Mouse (Mus musculus) megakaryocyte-erythroid progenitor cell, adult 5 weeks (primary cell): ENCODE data around the gene Pgam1. TPM values are rescaled to one million over a fixed set of nuclear protein-coding genes. Genes with fewer than 3 reads are reported as not detected.

ENCODE experiments used
- polyA plus RNA-seq: library from polyadenylated mRNA; stranded (reverse); fragments of >175 nt; gene quantifications from 2 replicates; pipeline ENCODE4 v1.2.3, GENCODE M21; 2012

Pgam1 gene
- 481 and 651 TPM in 2 replicates for polyA plus RNA-seq

DNA sequence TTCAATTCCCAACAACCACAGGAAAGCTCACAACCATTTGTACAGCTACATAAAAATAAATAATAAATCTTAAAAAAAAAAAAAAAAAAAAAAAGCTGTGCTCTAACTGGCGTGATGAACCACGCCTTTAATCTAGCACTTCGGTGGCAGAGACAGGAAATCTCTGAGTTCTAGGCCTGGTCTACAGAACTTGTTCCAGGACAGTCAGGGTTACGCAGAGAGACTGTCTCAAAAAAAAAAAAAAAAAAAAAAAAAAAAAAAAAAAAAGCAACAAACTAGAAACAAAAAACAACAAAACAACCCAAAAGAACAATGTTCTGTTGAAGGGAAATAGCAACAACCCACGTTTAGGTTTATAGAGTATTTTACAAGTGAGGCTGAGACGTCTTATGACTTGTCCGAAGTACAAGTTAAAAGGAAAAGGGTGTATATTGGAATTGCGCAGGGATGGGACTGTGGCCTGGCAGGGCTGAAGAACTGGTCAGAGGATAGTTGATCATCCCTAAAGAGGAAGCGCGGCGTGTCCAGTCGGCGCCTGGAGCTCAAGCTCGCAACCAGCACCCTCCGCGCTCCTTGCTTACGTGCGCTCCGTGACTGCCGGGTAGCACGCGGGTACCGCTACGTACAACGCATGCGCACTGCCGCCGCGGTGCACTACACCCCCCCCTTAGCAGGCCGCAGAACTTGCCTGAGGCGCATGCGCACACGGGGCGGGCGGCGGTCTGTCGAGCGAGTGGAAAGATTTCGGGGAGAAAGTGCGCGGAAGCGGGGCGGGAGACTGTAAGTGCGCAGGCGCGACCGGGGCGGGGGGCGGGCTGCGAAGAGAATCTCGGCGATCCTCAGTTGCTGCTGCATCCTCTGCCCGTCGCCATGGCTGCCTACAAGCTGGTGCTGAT is at the start of gene Pgam1:
Pgam1 (plus strand) TSS at position 746 of the 896 bp plus-strand sequence.

DNA sequence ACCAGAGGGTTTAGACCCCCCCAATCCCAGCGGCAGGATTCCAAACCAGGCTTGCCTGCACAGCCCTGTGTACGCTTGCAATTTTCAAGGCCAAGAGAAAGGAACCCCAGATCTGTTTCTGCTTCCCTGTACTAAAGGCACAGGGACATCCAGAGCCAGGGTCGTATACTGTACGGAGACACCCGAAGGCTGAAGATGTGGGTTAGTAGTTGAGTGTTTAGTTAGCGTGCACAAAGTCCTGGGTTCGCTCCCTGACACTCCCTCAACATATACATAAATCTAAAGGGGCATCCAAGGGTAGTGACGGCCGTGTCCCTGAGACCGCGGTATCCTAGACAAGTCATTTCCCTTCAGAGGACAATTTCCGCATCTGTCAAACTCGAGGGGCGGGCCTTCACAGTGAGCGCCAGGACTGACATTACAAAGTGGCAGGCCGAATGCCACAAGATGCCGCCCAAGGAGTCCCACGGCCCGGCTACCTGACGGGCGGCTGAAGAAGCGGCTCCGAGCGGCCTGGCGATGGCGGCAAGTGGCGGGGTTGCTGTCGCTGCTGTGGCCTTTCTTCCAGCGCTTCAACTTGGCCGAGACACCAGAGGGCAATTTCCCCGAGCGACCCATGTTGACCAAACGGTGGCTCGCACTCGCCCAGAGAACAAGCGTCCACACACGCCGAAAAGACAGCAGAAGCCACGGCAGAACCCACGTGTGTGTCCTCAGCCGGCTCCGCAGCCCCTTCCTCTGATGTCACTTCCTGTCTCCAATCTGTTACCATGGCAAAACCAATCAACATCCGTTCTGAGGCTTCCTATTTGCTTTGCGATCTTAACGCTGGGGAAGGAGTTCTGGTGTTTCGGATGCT is 16.0 kb upstream of the Pgam1 start, which contains the start of gene Rrp12:
Rrp12 (minus strand) TSS at position 714 of the 859 bp plus-strand sequence.

GRCm38 (mm10) chr19:41933179-41934086 is 21.7 kb downstream of the Pgam1 start, which contains the start of the genes Exosc1 and Zdhhc16:
Gene Exosc1, minus strand, starts transcription at chr19:41933423.
Gene Zdhhc16, plus strand, starts transcription at chr19:41933480.

Other genes with a start within 250 kb of the Pgam1 start
- gene Slit1, start 168.3 kb upstream of the Pgam1 start, polyA plus RNA-seq: 0.16 and 0.49 TPM in 2 replicates
- gene Arhgap19, start 109.9 kb upstream of the Pgam1 start, polyA plus RNA-seq: 3.0 and 4.1 TPM in 2 replicates
- 29.8 and 34.9 TPM in 2 replicates for gene Frat1, start 82.0 kb upstream of the Pgam1 start, polyA plus RNA-seq
- gene Frat2, start 63.8 kb upstream of the Pgam1 start, polyA plus RNA-seq: 86.2 and 102 TPM in 2 replicates
- 20.1 and 31.0 TPM in 2 replicates for gene Rrp12, start 15.8 kb upstream of the Pgam1 start, polyA plus RNA-seq
- gene Exosc1, start 21.5 kb downstream of the Pgam1 start, polyA plus RNA-seq: 25.4 and 27.6 TPM in 2 replicates
- gene Zdhhc16, start 21.6 kb downstream of the Pgam1 start, polyA plus RNA-seq: 36.2 and 43.1 TPM in 2 replicates
- 13.2 and 15.5 TPM in 2 replicates for gene Mms19, start 69.2 kb downstream of the Pgam1 start, polyA plus RNA-seq
- 22.7 and 31.2 TPM in 2 replicates for gene Ubtd1, start 69.8 kb downstream of the Pgam1 start, polyA plus RNA-seq
- gene Ankrd2, start 124.1 kb downstream of the Pgam1 start, polyA plus RNA-seq: not detected in 2 replicates
- gene Hoga1, start 133.7 kb downstream of the Pgam1 start, polyA plus RNA-seq: 0.23 and 0.24 TPM in 2 replicates
- gene 4933411K16Rik, start 140.3 kb downstream of the Pgam1 start, polyA plus RNA-seq: 0.07 TPM in 1 of 2 replicates, not detected in the other
- gene Morn4, start 174.4 kb downstream of the Pgam1 start, polyA plus RNA-seq: 0.57 and 0.67 TPM in 2 replicates
- gene Pi4k2a, start 178.5 kb downstream of the Pgam1 start, polyA plus RNA-seq: 22.1 and 24.7 TPM in 2 replicates
- gene Avpi1, start 217.1 kb downstream of the Pgam1 start, polyA plus RNA-seq: 22.6 and 24.6 TPM in 2 replicates
- gene Marveld1, start 235.5 kb downstream of the Pgam1 start, polyA plus RNA-seq: 23.7 and 23.8 TPM in 2 replicates